Mouse (Mus musculus): ENCODE results near the gene Cx3cr1.
A peak's percentile ranks its signal among the peaks of the same experiment; 100 is the strongest.
"Not testable (repeated sequence)": the region's sequence is repeated elsewhere in the genome, so short reads cannot be mapped to it uniquely, and the experiment has no call there.

Gene Cx3cr1

DNA sequence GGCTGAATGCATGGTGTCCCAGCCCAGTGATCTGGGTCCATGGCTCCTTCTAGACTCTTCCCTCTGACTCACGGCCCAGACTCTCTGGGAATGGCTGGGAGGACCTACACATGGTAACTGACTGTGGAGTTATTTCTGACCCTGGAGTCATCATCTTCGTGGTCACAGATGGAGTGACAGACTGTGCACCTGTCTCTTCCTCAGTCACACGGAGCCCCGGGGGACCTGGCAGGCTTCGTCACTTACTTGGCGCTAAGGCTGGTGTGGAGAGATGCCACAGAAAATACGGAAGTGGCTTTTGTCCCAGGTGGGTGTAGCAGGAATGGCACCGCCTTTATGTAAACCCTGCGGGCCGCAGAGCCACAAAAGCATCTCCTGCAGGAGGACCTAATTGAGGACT, 45.5 kb downstream of the Cx3cr1 start:
- DNase-seq = no peak

GRCm38 (mm10) chr9:120023086-120023811, 46.4 kb downstream of the Cx3cr1 start, which contains the start of gene Xirp1:
TSS of gene Xirp1 (minus strand) at chr9:120023598.
- no peak for DNase-seq

GRCm38 (mm10) chr9:120021164-120021563, 48.5 kb downstream of the Cx3cr1 start:
- no peak for DNase-seq

DNA sequence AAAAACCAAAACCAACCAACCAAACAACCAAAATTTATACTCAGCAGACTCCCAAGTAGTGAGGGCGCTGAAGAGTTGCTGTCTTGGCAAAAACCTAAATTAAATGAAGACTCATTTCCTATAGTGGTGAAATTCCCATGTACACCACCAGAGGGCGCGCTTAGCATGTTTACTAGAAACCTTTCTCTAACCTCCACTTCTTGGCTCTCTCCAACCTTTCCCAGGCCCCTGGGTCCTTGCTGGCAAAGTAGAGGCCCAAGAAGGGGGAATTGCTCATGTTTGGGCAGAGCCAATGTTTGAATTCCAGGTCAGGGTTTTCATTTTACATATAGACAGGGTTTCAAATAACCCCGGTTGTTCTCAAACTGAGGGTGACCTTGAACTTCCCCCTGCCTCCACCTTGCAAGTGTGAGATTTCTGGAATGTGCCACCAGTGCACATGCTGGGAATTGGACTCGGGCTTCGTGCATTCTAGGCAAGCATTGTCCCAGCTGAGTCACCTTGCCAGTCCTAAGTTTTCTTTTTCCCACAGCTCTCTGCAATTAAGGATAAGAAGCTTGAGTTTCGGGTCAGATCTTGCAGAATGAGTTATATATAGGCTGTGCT, 49.3 kb downstream of the Cx3cr1 start:
- peak; percentile 84 to 87 for DNase-seq

- peak; percentile 24 to 48 for DNase-seq
Measured at GRCm38 (mm10) chr9:120016956-120017355, 52.7 kb downstream of the Cx3cr1 start.

DNA sequence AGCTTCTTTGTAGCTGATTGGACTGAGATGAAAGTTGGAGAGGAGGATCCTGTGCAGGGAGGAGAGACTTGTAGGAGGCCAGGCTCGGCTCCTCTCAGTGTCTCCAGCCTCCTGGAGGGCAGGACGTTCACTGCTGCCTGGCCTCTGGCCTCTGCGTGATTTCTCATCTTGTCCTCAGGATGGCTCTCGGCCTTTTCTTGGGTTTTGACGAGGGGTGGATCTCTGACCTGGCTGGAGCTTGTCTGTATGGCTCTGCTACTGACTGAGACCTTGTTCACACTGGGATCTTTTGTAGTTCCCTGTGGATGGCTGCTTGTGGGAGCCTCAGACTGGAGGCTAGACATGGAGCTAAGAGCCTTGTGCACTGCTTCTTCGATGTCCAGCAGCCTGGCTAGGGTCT, 54.9 kb downstream of the Cx3cr1 start:
- no peak for DNase-seq

DNA sequence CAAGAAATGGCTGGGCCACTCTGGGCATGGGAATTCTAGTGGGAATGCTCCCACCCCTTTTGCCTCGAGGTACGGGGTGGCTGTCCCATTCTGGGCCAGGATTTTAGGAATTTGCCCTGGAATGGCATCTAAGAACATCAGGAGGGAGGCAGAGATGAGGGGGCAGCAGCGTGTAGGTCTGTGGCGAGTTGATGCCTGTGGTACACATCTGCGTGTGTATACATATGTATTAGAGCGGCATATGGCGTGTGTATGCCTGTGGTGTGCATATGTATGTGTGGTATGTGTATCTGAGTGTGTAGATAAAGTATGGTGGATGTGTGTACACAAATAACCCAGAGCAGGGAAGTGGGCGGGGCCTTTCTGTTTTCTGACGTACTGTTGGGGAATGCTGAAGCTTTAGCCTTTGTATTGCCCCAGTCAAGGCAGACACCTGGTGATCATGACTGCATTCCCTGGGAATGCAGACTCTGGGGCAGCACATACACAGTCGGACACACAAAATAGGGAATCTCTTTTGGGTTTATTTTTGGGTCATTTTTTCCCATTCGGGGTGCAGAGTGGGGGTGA, 56.3 kb downstream of the Cx3cr1 start:
- no peak for DNase-seq

DNA sequence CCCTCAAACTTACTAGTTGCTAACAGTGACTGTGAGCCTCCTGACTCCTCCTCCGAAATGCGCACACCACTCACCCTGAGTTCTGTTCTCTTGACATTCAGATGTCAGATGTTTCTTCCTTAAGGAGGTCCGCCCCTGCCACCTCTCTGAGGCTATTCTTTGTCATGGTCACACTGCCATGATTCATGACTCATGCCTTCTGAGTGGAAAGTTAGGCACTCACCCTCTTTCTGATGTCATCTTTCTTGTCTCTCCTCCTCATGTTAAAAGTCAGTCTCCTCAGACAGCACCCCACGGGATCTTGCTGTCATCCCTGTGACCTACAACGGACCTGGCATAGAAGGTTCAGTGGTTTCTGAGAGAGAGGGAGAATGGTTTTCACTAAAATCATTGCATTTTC, 56.9 kb downstream of the Cx3cr1 start:
- no peak for DNase-seq

DNA sequence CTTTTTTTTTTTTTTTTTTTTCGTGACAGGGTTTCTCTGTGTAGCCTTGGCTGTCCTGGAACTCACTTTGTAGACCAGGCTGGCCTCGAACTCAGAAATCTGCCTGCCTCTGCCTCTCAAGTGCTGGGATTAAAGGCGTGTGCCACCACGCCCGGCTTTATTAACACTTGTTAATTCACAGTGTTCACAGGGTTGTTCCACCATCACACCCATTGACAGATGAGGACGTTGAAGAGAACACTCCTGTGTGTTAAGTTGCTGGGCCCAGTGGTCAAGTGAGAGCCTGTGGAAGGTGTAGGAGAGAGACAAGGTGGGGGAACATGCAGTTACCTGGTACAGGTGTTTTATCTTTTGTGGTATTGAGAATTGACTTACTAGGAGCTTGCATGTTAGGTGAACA, 57.5 kb downstream of the Cx3cr1 start:
- DNase-seq = not testable (repeated sequence)

DNA sequence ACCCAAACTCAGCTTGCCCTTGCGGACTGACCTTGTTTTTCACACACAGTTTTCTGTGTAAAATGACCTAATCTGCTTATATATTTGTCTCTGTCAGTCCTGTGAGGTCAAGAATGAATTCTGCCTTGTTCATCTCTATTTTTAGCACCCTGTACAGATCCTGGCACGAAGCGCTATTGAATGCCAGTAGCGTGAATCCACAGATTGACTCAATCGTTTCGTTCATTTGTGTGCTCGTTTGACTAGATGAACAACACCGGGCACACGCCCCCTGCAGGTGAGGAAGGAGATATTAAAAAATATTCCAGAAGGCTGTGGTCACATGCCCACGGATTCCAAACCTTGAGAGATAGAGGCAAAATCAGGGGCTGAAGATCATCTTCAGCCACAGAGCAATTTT, 58.1 kb downstream of the Cx3cr1 start:
- DNase-seq = peak; percentile 69 to 84

DNA sequence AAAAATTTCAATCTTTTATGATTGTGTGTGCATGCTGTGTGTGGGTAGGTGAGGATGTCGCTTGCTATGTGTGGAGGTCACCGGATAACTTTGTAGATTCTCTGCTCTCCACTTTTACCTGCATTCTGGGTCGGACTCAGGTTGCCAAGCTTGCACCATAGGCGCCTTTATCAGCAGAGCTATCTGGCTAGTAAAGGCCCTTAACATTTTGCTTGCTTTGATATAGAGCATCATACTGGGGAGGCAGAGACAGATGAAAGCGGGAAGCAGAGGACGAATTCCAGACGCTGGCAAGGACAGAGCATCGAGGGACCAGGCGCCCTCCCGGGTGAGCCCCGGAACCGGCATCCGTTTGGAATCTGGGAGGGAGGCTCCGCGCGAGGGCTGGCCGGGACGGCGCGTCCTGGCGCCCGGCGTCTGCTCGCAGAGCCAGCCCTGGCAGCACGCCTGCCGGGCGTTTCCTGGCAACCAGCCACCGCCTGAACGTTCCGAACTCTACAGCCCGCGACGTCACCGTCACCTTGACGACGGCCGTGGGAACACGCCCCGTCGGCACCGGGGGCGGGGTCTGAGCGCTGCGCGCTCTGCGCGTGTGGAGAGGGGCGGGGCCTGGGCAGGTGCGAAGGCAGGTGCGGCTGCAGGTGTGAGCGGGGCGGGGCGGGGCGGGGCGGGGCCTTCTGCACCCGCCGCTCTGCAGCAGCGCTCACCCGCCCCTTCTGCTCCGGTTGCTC, 58.7 kb downstream of the Cx3cr1 start:
- peak; percentile 98 for DNase-seq

DNA sequence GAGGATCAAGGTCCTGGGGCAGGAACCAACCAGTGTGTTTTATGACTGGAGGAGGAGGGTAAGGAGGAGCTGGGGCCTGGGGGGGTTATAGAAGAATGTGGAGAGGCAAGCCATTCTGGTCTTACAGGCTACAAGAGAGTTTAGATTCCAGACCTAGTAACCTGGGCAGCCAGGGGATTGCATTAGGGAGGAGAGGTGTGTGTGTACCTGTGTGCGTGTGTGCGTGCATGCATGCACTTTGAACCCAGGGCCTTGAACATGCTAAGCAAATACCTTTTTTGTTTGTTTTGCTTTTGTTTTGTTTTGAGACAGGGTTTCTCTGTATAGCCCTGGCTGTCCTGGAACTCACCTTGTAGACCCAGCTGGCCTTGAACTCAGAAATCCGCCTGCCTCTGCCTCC, 59.8 kb downstream of the Cx3cr1 start:
- no peak for DNase-seq

DNA sequence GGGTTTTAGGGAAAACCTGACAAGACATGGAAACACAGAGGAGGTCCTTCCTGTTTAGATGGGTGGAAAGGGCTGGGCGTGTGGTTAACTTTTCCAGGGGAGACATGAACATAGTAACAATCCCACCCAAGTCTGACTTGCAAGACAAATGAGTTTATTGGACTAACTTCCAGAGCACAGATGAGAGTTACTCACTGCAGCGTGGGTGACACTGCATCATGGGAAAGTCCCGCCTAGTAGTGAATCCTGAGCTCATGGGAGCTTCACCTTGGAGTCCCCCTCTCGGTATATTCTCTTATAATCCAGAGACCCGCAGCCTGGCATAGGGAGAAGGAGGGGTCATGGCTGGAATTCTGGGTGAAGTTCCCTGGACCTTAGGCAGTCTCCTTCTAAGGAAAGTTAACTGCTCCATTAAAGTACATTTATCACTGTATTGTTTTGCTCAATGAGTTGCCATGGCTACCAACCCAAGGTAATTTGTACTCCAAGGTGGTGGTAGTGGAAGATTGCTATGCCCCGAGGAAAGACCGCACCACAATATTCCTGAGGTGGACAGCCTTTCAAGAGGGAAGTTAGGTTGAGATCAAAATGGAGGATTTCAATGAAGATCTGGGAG, 60.3 kb downstream of the Cx3cr1 start:
- no peak for DNase-seq

- no peak for DNase-seq
Measured at GRCm38 (mm10) chr9:120007833-120008232, 61.8 kb downstream of the Cx3cr1 start.

DNA sequence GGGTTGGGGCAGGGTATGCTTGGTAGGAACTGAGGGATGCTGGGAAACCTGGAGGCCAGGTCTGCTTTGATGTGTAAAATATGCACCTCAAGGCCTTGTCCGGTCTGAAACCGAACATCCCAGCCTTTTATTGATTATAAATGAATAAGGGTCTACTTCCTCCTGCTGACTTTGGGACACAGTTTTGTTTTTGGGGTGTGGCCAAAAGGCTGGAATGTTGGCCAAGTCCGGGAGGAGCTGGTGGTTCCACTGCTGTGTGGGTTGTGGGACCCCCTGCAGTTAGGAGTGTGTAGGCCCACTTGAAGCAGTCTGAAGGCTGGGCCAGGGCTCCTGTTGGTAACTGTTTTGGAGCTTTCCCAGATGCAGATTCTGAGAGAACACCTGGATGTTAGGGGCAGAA, 63.7 kb downstream of the Cx3cr1 start:
- DNase-seq = peak in 1 of 2 experiments; percentile 31

- DNase-seq = no peak
Measured at GRCm38 (mm10) chr9:120002893-120003292, 66.8 kb downstream of the Cx3cr1 start.

- peak; percentile 91 to 94 for DNase-seq
Measured at GRCm38 (mm10) chr9:120001945-120002725, 67.5 kb downstream of the Cx3cr1 start.

GRCm38 (mm10) chr9:120000761-120001160, 68.9 kb downstream of the Cx3cr1 start:
- no peak for DNase-seq

GRCm38 (mm10) chr9:119999636-120000035, 70.0 kb downstream of the Cx3cr1 start:
- DNase-seq = no peak

GRCm38 (mm10) chr9:119998776-119999175, 70.9 kb downstream of the Cx3cr1 start:
- DNase-seq = no peak

- DNase-seq = no peak
Measured at GRCm38 (mm10) chr9:119996080-119996479, 73.6 kb downstream of the Cx3cr1 start.

GRCm38 (mm10) chr9:119994207-119994606, 75.5 kb downstream of the Cx3cr1 start:
- DNase-seq = no peak

All from kidney, postnatal 4 days (tissue).